Mouse (Mus musculus) heart, embryonic 16.5 days (tissue): ENCODE measurements around the gene Musk. TPM values are rescaled to one million over a fixed set of nuclear protein-coding genes. Genes with fewer than 3 reads are reported as not detected.

Source experiments
- ATAC-seq: fragments of 200-750 bp; cut with Nextera tagmentation; replicated peaks from 2 replicates; pipeline ENCODE4 v1.8.0; 2017; ENCODE audit warnings: moderate number of reproducible peaks; ENCODE audit not compliant: insufficient read depth, low FRiP score; ENCODE audit errors: extremely low read depth
- H3K27ac ChIP-seq: fragments of 300-500 bp; sonication (generic); 2 replicates; pipeline ENCODE4 v1.5.1; 2014; ENCODE audit warnings: mild to moderate bottlenecking, low read length, control low read depth, moderate library complexity
- H3K27me3 ChIP-seq: fragments of 300-500 bp; sonication (generic); 2 replicates; pipeline ENCODE4 v1.6.1; 2014; ENCODE audit warnings: low read length, mixed read lengths; ENCODE audit not compliant: control insufficient read depth, insufficient read depth
- H3K36me3 ChIP-seq: fragments of 300-500 bp; sonication (generic); 2 replicates; pipeline ENCODE4 v1.6.1; 2014; ENCODE audit not compliant: control insufficient read depth, insufficient read depth
- H3K4me1 ChIP-seq: fragments of 300-500 bp; sonication (generic); 2 replicates; pipeline ENCODE4 v1.6.1; 2014; ENCODE audit warnings: low read length, mixed read lengths; ENCODE audit not compliant: control insufficient read depth, insufficient read depth
- H3K4me2 ChIP-seq: fragments of 300-500 bp; sonication (generic); 2 replicates; pipeline ENCODE4 v1.6.1; 2014; ENCODE audit warnings: low read depth, mild to moderate bottlenecking, control low read depth, low read length
- H3K4me3 ChIP-seq: fragments of 300-500 bp; sonication (generic); 2 replicates; pipeline ENCODE4 v1.5.1; 2014; ENCODE audit warnings: mild to moderate bottlenecking, control low read depth, low read length
- H3K9ac ChIP-seq: fragments of 300-500 bp; sonication (generic); 2 replicates; pipeline ENCODE4 v1.6.1; 2014; ENCODE audit warnings: low read length, control low read depth
- H3K9me3 ChIP-seq: fragments of 300-500 bp; sonication (generic); replicated peaks from 2 replicates; pipeline ENCODE4 v1.6.1; 2016; ENCODE audit warnings: low read length; ENCODE audit not compliant: control insufficient read depth
- whole genome bisulfite sequencing: fragments of 180-500 bp; shearing (Covaris S2); extraction: QIAGEN DNeasy Blood & Tissue Kit; methylation state at CpG from one replicate; pipeline ENCODE4 v1.1.7; 2014; 5-methylcytosine and 5-hydroxymethylcytosine counted together
- polyA plus RNA-seq: library from polyadenylated mRNA; unstranded; fragments of >200 nt; fragmentation: Nextera tagmentation; extraction: Ambion mirVana; gene quantifications from 2 replicates; pipeline ENCODE4 v1.2.1, GENCODE M21; 2015

Musk gene
- polyA plus RNA-seq, 1 experiment from 2014 or later = 0.16 TPM

DNA sequence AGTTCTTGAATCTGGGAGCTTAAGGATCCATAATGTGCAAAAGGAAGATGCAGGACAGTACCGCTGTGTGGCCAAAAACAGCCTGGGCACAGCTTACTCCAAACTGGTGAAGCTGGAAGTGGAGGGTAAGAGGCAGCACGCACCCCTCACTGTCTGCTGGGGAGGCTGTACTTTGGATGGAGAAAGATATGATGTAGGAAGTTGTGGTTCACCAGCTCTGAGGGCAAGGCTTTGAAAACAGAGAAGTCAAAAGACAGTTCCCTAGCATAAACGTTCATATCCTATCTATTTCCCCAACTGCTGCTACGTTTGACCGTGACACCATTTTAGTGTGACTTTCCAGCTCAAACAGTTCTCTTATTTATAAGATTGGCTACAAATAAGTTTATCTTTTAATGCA is 18.1 kb downstream of the Musk start:
- no peaks in the 10 kb centered on the region for H3K27me3 ChIP-seq
- H3K27ac ChIP-seq = no peak overlapping the region
- no peaks in the 10 kb centered on the region for H3K4me1 ChIP-seq
- 64% methylated on average over 5 of the region's 5 CpGs for WGBS
- H3K4me2 ChIP-seq = no peak overlapping the region
- no peaks in the 10 kb centered on the region for H3K9me3 ChIP-seq
- H3K36me3 ChIP-seq = no peaks in the 10 kb centered on the region
- no peak for ATAC-seq
- H3K4me3 ChIP-seq = no peak overlapping the region
- H3K9ac ChIP-seq = no peak overlapping the region

- H3K4me2 ChIP-seq = no peak overlapping the region
These were observed 18.8 kb downstream of the Musk start for GRCm38 (mm10) chr4:58304564-58304963.

DNA sequence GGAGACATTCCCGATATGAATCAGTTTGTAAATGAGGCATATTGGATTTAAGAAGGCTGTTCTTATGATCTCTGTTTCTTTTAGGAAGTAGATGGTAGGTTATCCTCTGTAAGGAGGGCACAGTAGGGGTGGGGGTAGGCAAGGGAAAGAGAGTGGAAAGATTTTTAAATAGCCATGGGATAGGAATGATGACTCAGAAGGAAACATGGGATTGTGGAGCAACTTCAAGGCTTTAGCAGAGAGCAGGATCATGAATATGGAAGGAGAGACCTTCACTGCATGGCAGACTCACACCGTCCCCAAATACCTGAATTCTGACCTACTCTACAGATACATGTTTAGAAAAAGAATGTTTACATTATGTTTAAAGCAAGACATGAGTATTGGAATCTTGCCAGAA is 21.7 kb downstream of the Musk start:
- H3K4me3 ChIP-seq = no peak overlapping the region
- H3K4me2 ChIP-seq = no peak overlapping the region
- H3K27ac ChIP-seq = no peak overlapping the region
- no peaks in the 10 kb centered on the region for H3K9me3 ChIP-seq
- H3K9ac ChIP-seq = no peak overlapping the region
- no peaks in the 10 kb centered on the region for H3K36me3 ChIP-seq
- peaks cover 2% of the 10 kb centered on the region; the same call in 1 of the 2 replicates for H3K4me1 ChIP-seq
- WGBS = 62% methylated on average over 2 of the region's 2 CpGs
- ATAC-seq = no peak
- no peaks in the 10 kb centered on the region for H3K27me3 ChIP-seq

More at GRCm38 (mm10) chr4:58304564-58304963, 18.8 kb downstream of the Musk start:
- Histone ChIP-seq H3K9ac (no peak overlapping the region), H3K27ac (no peak overlapping the region), H3K4me1 (no peaks in the 10 kb centered on the region), H3K27me3 (no peaks in the 10 kb centered on the region), H3K4me3 (no peak overlapping the region), H3K9me3 (no peaks in the 10 kb centered on the region), H3K36me3 (no peaks in the 10 kb centered on the region)
- ATAC-seq = no peak
- 23% methylated on average over 7 of the region's 7 CpGs for WGBS

DNA sequence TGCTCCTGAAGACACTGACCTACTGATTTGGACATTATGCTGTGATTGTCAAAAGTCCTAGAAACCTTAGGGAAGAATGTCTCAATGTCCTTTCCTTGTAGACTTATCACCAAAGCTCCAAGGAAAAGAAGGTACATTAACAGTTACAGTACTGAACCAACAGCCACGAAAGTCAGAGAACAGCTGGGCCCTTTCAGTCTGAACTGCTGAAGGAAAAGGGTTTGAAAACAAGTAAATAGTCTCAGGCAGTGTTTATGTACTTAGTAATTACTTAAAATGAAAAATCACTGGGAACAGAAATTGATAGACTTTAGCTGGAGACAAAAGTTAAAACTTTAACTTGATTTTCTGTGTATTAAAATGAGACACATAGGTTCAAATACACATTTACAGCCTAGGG is 27.6 kb downstream of the Musk start:
- 72% methylated on average over 1 of the region's 1 CpGs for WGBS
- peaks cover 2% of the 10 kb centered on the region; the same call in 1 of the 2 replicates for H3K4me1 ChIP-seq

DNA sequence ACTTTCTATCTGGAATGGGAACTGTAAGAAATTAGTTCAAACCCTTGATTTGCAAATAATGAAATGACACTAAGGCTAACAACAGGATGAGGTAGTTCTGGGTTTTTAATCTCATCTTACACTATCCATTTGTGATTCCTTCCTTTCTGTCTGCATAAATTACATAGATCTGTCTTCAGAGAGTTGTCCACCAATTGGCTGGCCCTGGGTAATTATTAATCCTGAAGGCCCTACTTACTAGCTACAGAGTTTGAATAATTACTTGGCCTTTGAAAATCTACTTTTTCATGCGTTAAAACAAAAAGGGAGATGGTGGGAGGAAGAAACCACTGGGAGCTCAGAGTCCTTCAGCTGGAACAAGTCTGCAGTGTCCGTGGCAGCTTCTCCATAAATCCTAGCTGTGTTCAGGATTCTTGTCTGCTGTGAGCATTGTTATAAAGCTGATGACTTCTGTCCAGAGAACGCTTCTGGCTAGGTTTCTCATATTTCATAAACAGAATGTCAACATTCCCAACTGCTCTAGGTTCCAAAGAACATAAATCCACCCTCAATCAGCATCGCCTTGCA is 29.3 kb downstream of the Musk start:
- ATAC-seq = no peak
- no peaks in the 10 kb centered on the region for H3K9me3 ChIP-seq
- no peak overlapping the region for H3K4me3 ChIP-seq
- no peak overlapping the region for H3K4me2 ChIP-seq
- WGBS = 42% methylated on average over 4 of the region's 4 CpGs
- no peak overlapping the region for H3K27ac ChIP-seq
- no peaks in the 10 kb centered on the region for H3K27me3 ChIP-seq
- no peaks in the 10 kb centered on the region for H3K36me3 ChIP-seq
- peaks cover 2% of the 10 kb centered on the region; the same call in 1 of the 2 replicates for H3K4me1 ChIP-seq
- no peak overlapping the region for H3K9ac ChIP-seq

More for the DNA sequence above, 27.6 kb downstream of the Musk start:
- Histone ChIP-seq H3K27ac (no peak overlapping the region), H3K27me3 (no peaks in the 10 kb centered on the region), H3K9ac (no peak overlapping the region), H3K36me3 (no peaks in the 10 kb centered on the region), H3K4me3 (no peak overlapping the region), H3K4me2 (no peak overlapping the region), H3K9me3 (no peaks in the 10 kb centered on the region)
- ATAC-seq = no peak

DNA sequence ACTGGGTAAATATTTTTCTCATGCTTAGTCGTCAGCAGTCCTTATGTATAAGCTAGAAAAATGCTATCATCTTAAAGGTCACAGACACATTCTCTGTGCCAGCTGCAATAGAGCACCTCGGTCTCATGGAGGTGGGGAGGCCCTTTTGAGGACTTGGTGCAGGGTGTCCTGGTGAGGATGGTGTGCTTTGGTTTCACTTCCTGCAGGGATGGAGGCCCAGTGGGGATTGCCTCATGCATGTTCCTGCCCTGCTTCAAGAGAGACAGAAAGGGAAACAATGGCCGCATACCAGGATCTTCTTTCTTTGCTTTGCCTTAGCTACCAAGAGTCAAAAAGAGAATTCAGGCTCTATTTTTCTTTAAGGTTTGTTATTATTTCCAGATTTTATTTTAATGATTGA is 31.8 kb downstream of the Musk start:
- 73% methylated on average over 3 of the region's 3 CpGs for WGBS
- Histone ChIP-seq H3K4me1 (no peaks in the 10 kb centered on the region), H3K27me3 (no peaks in the 10 kb centered on the region), H3K9ac (no peak overlapping the region), H3K4me3 (no peak overlapping the region), H3K27ac (no peak overlapping the region), H3K36me3 (no peaks in the 10 kb centered on the region), H3K4me2 (no peak overlapping the region), H3K9me3 (no peaks in the 10 kb centered on the region)
- no peak for ATAC-seq

GRCm38 (mm10) chr4:58320293-58320692 is 34.5 kb downstream of the Musk start:
- no peak overlapping the region for H3K27ac ChIP-seq
- ATAC-seq = no peak
- no peaks in the 10 kb centered on the region for H3K27me3 ChIP-seq
- no peak overlapping the region for H3K4me2 ChIP-seq
- no peak overlapping the region for H3K4me3 ChIP-seq
- H3K36me3 ChIP-seq = no peaks in the 10 kb centered on the region
- H3K4me1 ChIP-seq = no peaks in the 10 kb centered on the region
- H3K9me3 ChIP-seq = no peaks in the 10 kb centered on the region
- no peak overlapping the region for H3K9ac ChIP-seq
- WGBS = 67% methylated on average over 4 of the region's 4 CpGs

- H3K9ac ChIP-seq = no peak overlapping the region
These were observed 41.0 kb downstream of the Musk start for GRCm38 (mm10) chr4:58326746-58327145.

DNA sequence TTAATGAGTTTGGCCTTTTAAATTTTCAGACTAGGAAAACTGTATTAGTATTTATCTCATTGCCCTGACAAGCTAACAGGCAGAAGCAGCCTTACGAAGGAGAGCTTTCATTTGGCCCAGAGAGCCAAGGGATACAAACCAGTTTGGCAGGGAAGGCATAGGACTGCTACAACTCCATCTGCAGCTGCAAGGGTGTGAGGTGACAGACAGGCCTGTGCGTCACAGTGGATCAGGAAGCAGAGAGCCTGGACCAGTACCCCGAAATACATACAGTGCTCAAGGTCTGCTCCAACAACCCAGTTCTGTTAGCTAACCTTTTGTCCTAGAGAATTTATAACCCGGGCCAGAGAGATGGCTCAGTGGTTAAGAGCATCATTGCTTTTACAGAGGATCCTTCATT is 42.5 kb downstream of the Musk start:
- no peaks in the 10 kb centered on the region for H3K9me3 ChIP-seq
- no peaks in the 10 kb centered on the region for H3K27me3 ChIP-seq
- H3K4me2 ChIP-seq = no peak overlapping the region
- no peak overlapping the region for H3K9ac ChIP-seq
- no peak for ATAC-seq
- no peak overlapping the region for H3K4me3 ChIP-seq
- WGBS = 63% methylated on average over 4 of the region's 4 CpGs
- no peaks in the 10 kb centered on the region for H3K4me1 ChIP-seq
- no peaks in the 10 kb centered on the region for H3K36me3 ChIP-seq
- no peak overlapping the region for H3K27ac ChIP-seq

More at GRCm38 (mm10) chr4:58326746-58327145, 41.0 kb downstream of the Musk start:
- Histone ChIP-seq H3K4me3 (no peak overlapping the region), H3K27ac (no peak overlapping the region), H3K9me3 (no peaks in the 10 kb centered on the region), H3K27me3 (no peaks in the 10 kb centered on the region), H3K4me1 (no peaks in the 10 kb centered on the region), H3K36me3 (no peaks in the 10 kb centered on the region), H3K4me2 (no peak overlapping the region)
- no peak for ATAC-seq
- whole genome bisulfite sequencing = 79% methylated on average over 3 of the region's 3 CpGs
